Mouse (Mus musculus) forebrain, embryonic 11.5 days (tissue): ENCODE results near the gene AC134908.4. TPM values are rescaled to one million over a fixed set of nuclear protein-coding genes. Genes with fewer than 3 reads are reported as not detected.

ENCODE experiments used
- ATAC-seq: fragments of 200-750 bp; cut with Nextera tagmentation; replicated peaks from 2 replicates; pipeline ENCODE4 v1.8.0; 2017; ENCODE audit warnings: moderate TSS enrichment; ENCODE audit not compliant: low FRiP score
- DNase-seq: peaks from one replicate; pipeline ENCODE4 v3.0.0-alpha.2; 2017; ENCODE audit warnings: low spot score
- H3K27ac ChIP-seq: fragments of 300-500 bp; sonication (generic); 2 replicates; pipeline ENCODE4 v1.5.1; 2014; ENCODE audit warnings: low read depth, low read length
- H3K27me3 ChIP-seq: fragments of 300-500 bp; sonication (generic); 2 replicates; pipeline ENCODE4 v1.6.1; 2014; ENCODE audit warnings: mild to moderate bottlenecking, low read length, mixed read lengths; ENCODE audit not compliant: control insufficient read depth, insufficient read depth
- H3K36me3 ChIP-seq: fragments of 300-500 bp; sonication (generic); 2 replicates; pipeline ENCODE4 v1.6.1; 2014; ENCODE audit warnings: mild to moderate bottlenecking, low read length, moderate library complexity, mixed read lengths; ENCODE audit not compliant: control insufficient read depth, insufficient read depth
- H3K4me1 ChIP-seq: fragments of 300-500 bp; sonication (generic); replicated peaks from 2 replicates; pipeline ENCODE4 v1.6.1; 2014; ENCODE audit warnings: low read length, mixed read lengths; ENCODE audit not compliant: control insufficient read depth, insufficient read depth
- H3K4me2 ChIP-seq: fragments of 300-500 bp; sonication (generic); 2 replicates; pipeline ENCODE4 v1.6.1; 2014; ENCODE audit warnings: low read depth, mild to moderate bottlenecking, low read length, moderate library complexity, mixed read lengths; ENCODE audit not compliant: severe bottlenecking
- H3K4me3 ChIP-seq: fragments of 300-500 bp; sonication (generic); 2 replicates; pipeline ENCODE4 v1.5.1; 2014; ENCODE audit warnings: low read depth, low read length
- H3K9ac ChIP-seq: fragments of 300-500 bp; sonication (generic); 2 replicates; pipeline ENCODE4 v1.6.1; 2014; ENCODE audit warnings: low read length
- H3K9me3 ChIP-seq: fragments of 300-500 bp; sonication (generic); 2 replicates; pipeline ENCODE4 v1.6.1; 2016; ENCODE audit warnings: low read length, mixed read lengths; ENCODE audit not compliant: control insufficient read depth
- WGBS: fragments of 180-500 bp; shearing (Covaris S2); extraction: QIAGEN DNeasy Blood & Tissue Kit; methylation state at CpG from one replicate; pipeline ENCODE4 v1.1.7; 2014; 5-methylcytosine and 5-hydroxymethylcytosine counted together
- polyA plus RNA-seq: library from polyadenylated mRNA; unstranded; fragments of >200 nt; fragmentation: Nextera tagmentation; extraction: Ambion mirVana; gene quantifications from 2 replicates; pipeline ENCODE4 v1.2.1, GENCODE M21; 2014

Gene AC134908.4
- polyA plus RNA-seq, 1 experiment from 2014 or later, result not detected

DNA sequence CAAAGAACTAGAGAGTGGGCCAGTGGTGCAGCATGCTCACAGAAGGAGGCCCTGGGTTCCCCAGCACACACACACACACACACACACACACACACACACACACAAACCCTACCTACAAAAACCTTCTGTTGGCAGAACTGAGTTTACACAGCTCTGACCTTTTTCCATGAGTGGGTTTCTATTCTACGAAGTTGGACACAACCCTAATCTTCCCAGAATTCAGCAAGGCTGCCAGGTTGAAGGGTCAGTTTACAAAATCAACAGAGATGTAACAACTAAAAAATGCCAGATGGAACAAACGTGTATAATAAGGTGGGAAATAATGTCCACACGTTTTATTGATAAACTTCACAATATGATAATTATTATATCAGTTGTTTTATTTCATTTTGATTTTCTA lies 37.8 kb downstream of the AC134908.4 start:
- no peak for ATAC-seq

DNA sequence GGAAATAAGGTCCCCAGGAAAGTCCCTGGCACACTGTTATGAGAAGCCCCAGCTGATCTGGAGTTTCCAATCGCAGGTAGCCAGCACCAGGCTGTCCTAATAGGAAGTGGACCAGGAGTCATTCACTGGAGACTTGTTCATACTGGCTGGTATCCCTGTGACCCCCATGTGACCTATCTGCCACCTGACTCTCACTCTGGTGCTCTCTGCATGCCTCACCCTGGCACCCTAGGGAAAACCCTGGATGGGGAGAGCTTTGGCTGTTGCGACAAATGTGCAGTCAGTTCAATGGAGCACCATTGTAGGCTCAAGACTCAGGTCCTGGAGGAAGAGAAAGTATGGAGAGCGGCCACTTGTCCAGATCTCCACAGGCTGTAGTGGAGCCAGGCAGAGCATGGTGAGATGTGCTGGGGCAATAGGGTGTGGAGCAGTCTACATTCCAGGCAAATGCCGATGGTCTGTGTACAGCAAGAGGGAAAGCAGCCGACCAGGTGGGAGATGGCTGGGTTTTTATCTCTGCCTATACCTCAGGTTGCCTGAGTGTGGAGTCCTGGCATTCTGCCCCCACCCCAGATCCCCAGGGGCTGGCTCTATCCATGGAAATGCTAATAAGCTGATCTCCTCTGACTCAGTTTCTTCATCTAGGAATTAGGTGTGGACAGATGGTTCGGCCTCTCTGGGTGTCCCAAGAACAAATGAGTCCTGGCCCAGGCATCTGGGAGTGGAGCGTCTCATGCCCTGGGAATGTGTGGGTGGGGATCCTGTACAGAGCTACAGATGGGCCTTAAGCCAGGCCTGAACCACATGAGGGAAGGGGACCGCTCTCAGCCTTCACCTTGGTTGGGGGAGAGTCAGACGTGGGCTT lies 38.8 kb downstream of the AC134908.4 start:
- Histone ChIP-seq H3K4me2 (no peak overlapping the region), H3K36me3 (no peaks in the 10 kb centered on the region), H3K27ac (no peak overlapping the region), H3K9ac (no peak overlapping the region), H3K27me3 (no peaks in the 10 kb centered on the region), H3K4me3 (no peak overlapping the region), H3K4me1 (no peaks in the 10 kb centered on the region), H3K9me3 (no peaks in the 10 kb centered on the region)
- no peak for DNase-seq
- ATAC-seq, result no peak
- 84% methylated on average over 9 of the region's 9 CpGs for WGBS

More for the DNA sequence above, 37.8 kb downstream of the AC134908.4 start:
- Histone ChIP-seq H3K36me3 (no peaks in the 10 kb centered on the region), H3K4me2 (no peak overlapping the region), H3K4me1 (no peaks in the 10 kb centered on the region), H3K4me3 (no peak overlapping the region), H3K9me3 (no peaks in the 10 kb centered on the region), H3K27me3 (no peaks in the 10 kb centered on the region), H3K27ac (no peak overlapping the region), H3K9ac (no peak overlapping the region)
- WGBS, result 75% methylated on average over 3 of the region's 3 CpGs
- DNase-seq, result no peak

DNA sequence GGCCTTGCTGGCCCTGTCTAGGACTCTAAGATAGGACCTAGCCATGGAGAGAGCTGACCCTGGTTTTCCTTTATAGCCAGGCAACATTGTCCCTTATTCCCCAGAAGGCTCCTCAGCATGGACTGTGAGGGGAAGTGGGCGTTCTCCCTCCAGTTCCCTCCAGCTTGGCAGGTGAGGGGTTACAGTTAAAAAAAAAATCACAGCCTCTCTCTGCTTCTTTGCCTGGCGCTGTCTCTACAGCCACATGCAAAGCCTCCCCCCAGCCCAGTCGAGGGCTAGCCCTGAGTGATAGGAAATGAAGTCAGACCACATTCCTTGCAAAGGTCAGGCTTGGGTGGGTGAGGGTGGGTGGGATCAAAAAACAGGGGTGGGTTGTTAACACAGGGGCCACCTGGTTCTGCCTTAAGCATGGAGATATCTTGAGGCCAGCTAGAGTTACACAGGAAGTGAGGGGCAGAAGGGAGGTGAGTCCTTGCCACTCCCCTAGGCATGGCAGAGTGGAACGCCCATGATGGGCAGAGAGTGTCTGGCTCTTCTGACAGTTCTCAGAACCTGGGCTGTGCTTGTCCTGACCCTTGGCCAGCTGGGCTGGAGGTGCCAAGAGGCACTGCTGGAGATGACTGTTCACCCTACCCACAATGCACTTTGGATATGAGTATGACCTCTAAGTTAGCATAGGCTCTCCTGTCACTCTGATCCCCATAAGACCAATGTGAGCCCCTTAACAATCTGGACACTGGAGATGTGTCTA lies 39.7 kb downstream of the AC134908.4 start:
- no peak for ATAC-seq
- H3K4me1 ChIP-seq, result no peaks in the 10 kb centered on the region
- no peak overlapping the region for H3K9ac ChIP-seq
- no peaks in the 10 kb centered on the region for H3K9me3 ChIP-seq
- no peak overlapping the region for H3K4me3 ChIP-seq
- H3K36me3 ChIP-seq, result no peaks in the 10 kb centered on the region
- H3K27me3 ChIP-seq, result no peaks in the 10 kb centered on the region
- H3K4me2 ChIP-seq, result no peak overlapping the region
- WGBS, result 66% methylated on average over 4 of the region's 4 CpGs
- no peak for DNase-seq
- no peak overlapping the region for H3K27ac ChIP-seq

DNA sequence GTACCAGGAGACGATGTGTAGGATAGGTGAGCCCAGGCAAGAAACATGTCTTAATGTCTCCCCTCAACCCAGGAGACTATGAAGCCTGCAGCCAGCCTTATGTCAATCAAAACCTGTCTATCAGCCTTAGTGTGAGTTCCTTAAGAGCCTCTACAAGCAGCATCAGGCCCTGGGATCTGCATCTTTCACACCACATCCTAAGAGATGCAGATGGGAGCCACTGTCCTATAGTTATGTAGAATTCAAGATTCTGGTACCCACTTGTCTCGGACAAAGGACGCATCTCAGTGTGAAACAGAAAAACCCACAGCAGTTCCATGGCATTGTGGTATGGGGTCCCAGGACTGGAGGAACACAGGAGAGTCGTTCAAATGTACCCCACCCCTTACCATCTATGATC lies 40.4 kb downstream of the AC134908.4 start:
- Histone ChIP-seq H3K36me3 (no peaks in the 10 kb centered on the region), H3K9ac (no peak overlapping the region), H3K4me1 (no peaks in the 10 kb centered on the region), H3K27me3 (no peaks in the 10 kb centered on the region), H3K9me3 (no peaks in the 10 kb centered on the region), H3K4me2 (no peak overlapping the region), H3K27ac (no peak overlapping the region), H3K4me3 (no peak overlapping the region)
- ATAC-seq (no peak), DNase-seq (no peak)
- 71% methylated on average over 4 of the region's 4 CpGs for WGBS

DNA sequence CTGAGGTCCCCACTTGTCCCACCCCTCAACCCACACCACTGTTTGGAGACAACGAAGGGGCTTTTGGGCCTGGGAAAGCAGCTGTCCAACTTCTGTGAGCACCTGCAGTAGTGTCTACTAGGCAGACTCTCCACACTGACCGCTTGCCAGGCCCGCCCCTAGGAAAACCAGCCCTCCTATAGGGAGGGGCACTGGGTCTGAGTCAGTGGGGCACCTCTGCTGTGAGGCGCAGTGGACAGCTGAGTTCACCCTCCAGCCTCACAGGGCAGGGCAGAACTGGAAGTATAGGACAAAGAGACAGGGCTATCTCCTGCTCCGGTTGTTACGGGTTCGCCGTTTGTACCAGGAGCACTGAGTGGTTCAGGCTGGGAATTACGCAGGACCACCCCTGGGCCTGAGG lies 41.2 kb downstream of the AC134908.4 start, which contains the start of gene Msln:
Gene Msln, minus strand, starts transcription at position 138 of the 400 bp plus-strand sequence.
- H3K9me3 ChIP-seq, result no peaks in the 10 kb centered on the region
- ATAC-seq (no peak), DNase-seq (no peak)
- no peak within 1 kb of the TSS for H3K27ac ChIP-seq
- H3K4me3 ChIP-seq, result no peak within 1 kb of the TSS
- H3K9ac ChIP-seq, result no peak within 1 kb of the TSS
- H3K4me1 ChIP-seq, result no peaks in the 10 kb centered on the region
- H3K4me2 ChIP-seq, result no peak within 1 kb of the TSS
- WGBS, result 88% methylated on average over 9 of the region's 9 CpGs
- no peaks in the 10 kb centered on the region for H3K27me3 ChIP-seq
- H3K36me3 ChIP-seq, result no peaks in the 10 kb centered on the region

DNA sequence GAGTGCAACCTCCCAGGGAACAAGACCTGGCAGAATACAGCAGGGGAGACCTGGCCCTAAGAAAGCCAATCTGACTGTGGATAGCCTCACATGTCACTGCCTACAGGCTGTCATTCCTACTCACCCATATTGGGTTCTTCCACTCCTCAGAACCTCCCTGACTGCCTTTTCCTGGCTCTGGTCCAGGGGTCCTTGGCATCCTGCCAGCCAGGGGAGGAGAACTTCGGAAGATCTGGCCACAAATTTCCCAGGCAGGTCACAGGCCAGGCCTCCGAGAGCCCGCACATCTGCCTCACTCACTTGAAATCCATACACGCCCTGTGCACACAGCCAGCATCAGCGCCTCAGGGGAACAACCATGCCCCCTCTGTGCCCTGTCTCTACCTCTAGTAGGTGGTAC lies 44.0 kb downstream of the AC134908.4 start:
- H3K27ac ChIP-seq, result no peak overlapping the region
- H3K4me2 ChIP-seq, result no peak overlapping the region
- no peaks in the 10 kb centered on the region for H3K9me3 ChIP-seq
- no peaks in the 10 kb centered on the region for H3K27me3 ChIP-seq
- ATAC-seq, result no peak
- no peak overlapping the region for H3K4me3 ChIP-seq
- WGBS, result 71% methylated on average over 5 of the region's 5 CpGs
- no peaks in the 10 kb centered on the region for H3K36me3 ChIP-seq
- H3K9ac ChIP-seq, result no peak overlapping the region
- DNase-seq, result no peak
- H3K4me1 ChIP-seq, result no peaks in the 10 kb centered on the region

DNA sequence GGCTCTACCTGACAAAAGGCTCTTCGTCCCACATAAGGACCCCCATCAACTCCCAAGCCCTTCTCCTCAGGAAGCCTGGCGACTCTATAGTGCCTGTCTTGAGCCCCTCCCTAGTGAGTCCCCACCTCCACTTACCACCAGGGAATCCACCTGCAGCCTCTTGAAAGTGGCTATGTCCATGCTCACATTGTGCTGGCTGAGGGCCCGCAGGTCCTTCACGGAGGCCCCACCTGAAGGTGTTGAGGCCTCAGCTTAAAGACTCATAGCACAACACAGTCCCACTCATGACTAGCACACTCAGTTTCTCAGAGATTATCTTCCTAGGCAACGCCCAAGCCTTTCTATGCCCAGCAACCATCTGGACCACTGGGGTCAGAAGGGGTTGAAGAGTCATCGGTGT lies 46.1 kb downstream of the AC134908.4 start:
- WGBS, result 82% methylated on average over 6 of the region's 6 CpGs
- H3K4me3 ChIP-seq, result no peak overlapping the region
- ATAC-seq (no peak), DNase-seq (no peak)
- H3K9me3 ChIP-seq, result no peaks in the 10 kb centered on the region
- no peak overlapping the region for H3K27ac ChIP-seq
- no peaks in the 10 kb centered on the region for H3K27me3 ChIP-seq
- no peak overlapping the region for H3K9ac ChIP-seq
- no peaks in the 10 kb centered on the region for H3K36me3 ChIP-seq
- H3K4me1 ChIP-seq, result no peaks in the 10 kb centered on the region
- H3K4me2 ChIP-seq, result no peak overlapping the region

DNA sequence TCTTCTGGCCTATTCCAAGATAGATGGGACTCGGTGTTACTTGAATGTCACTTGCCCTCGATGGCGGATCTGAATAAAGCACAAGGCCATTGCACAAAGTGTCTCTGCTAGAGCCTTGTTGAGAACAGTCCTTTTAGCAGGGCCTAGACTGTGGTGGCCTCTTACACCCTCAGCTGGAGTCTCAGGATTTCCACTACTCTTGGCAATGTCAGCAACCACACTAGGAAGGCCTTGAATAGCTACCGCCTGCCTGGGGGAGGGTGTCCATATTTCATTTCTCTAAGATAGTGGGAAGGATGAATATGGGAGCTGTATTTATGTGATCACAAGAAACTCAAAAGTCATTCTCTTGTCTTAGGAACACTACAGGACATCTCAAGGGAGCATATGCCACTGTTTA lies 47.2 kb downstream of the AC134908.4 start:
- H3K9me3 ChIP-seq, result no peaks in the 10 kb centered on the region
- H3K9ac ChIP-seq, result no peak overlapping the region
- H3K4me1 ChIP-seq, result no peaks in the 10 kb centered on the region
- H3K27ac ChIP-seq, result no peak overlapping the region
- no peaks in the 10 kb centered on the region for H3K36me3 ChIP-seq
- no peak overlapping the region for H3K4me3 ChIP-seq
- 97% methylated on average over 4 of the region's 4 CpGs for WGBS
- no peak overlapping the region for H3K4me2 ChIP-seq
- ATAC-seq (no peak), DNase-seq (no peak)
- no peaks in the 10 kb centered on the region for H3K27me3 ChIP-seq
